Mouse (Mus musculus) neural tube, embryonic 11.5 days (tissue): ENCODE results near the gene Cdc37. TPM values are rescaled to one million over a fixed set of nuclear protein-coding genes. Genes with fewer than 3 reads are reported as not detected.

Experiments used
- ATAC-seq: fragments of 200-750 bp; cut with Nextera tagmentation; 2 replicates; pipeline ENCODE4 v1.8.0; 2017; ENCODE audit warnings: moderate number of reproducible peaks, mild to moderate bottlenecking, moderate TSS enrichment, moderate library complexity; ENCODE audit not compliant: insufficient read depth, low FRiP score, low TSS enrichment
- DNase-seq: peaks from one replicate; pipeline ENCODE4 v3.0.0-alpha.2; 2015; ENCODE audit warnings: low spot score
- H3K27ac ChIP-seq: fragments of 300-500 bp; sonication (generic); 2 replicates; pipeline ENCODE4 v1.5.1; 2014; ENCODE audit warnings: low read depth, mild to moderate bottlenecking, low read length
- H3K27me3 ChIP-seq: fragments of 300-500 bp; sonication (generic); 2 replicates; pipeline ENCODE4 v1.6.1; 2014; ENCODE audit warnings: mild to moderate bottlenecking, low read length, mixed read lengths; ENCODE audit not compliant: control insufficient read depth, insufficient read depth
- H3K36me3 ChIP-seq: fragments of 300-500 bp; sonication (generic); 2 replicates; pipeline ENCODE4 v1.6.1; 2014; ENCODE audit warnings: mild to moderate bottlenecking, low read length, moderate library complexity, mixed read lengths; ENCODE audit not compliant: control insufficient read depth, insufficient read depth
- H3K4me1 ChIP-seq: fragments of 300-500 bp; sonication (generic); 2 replicates; pipeline ENCODE4 v1.6.1; 2014; ENCODE audit warnings: low read length, mixed read lengths; ENCODE audit not compliant: control insufficient read depth, insufficient read depth
- H3K4me2 ChIP-seq: fragments of 300-500 bp; sonication (generic); 2 replicates; pipeline ENCODE4 v1.6.1; 2014; ENCODE audit warnings: low read depth, mild to moderate bottlenecking, moderate library complexity
- H3K4me3 ChIP-seq: fragments of 300-500 bp; sonication (generic); 2 replicates; pipeline ENCODE4 v1.5.1; 2014; ENCODE audit warnings: low read depth, low read length
- H3K9ac ChIP-seq: fragments of 300-500 bp; sonication (generic); 2 replicates; pipeline ENCODE4 v1.6.1; 2014; ENCODE audit warnings: mild to moderate bottlenecking, low read length
- H3K9me3 ChIP-seq: fragments of 300-500 bp; sonication (generic); 2 replicates; pipeline ENCODE4 v1.6.1; 2016; ENCODE audit warnings: low read length; ENCODE audit not compliant: control insufficient read depth
- WGBS: fragments of 180-500 bp; shearing (Covaris S2); extraction: QIAGEN DNeasy Blood & Tissue Kit; methylation state at CpG from one replicate; pipeline ENCODE4 v1.1.7; 2014; 5-methylcytosine and 5-hydroxymethylcytosine counted together
- polyA plus RNA-seq: library from polyadenylated mRNA; unstranded; fragments of >200 nt; fragmentation: Nextera tagmentation; extraction: Ambion mirVana; gene quantifications from 2 replicates; pipeline ENCODE4 v1.2.1, GENCODE M21; 2014

Cdc37 gene
- polyA plus RNA-seq, 1 experiment from 2014 or later = 319 TPM

DNA sequence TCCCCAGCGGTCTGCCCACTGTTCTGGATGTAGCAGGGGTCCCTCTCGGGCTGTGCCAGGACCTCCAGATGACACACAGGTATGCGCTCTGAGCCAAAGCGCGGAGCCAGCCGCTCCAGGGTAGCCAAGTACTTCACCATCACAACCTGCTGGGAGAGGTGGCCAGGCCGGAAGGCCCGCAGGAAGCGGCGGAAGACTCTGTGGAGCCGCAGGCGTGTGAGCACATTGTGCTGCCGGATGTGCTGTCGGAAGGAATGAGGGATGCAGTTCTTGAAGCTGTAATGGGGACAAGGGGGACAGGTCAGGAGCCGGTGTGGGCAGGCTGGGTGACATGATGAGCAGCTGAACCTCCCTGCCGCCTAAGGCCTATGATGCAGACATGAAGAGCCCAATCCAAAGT is 28.3 kb downstream of the Cdc37 start:
- DNase-seq (no peak), ATAC-seq (no peak)
- Histone ChIP-seq H3K27ac (no peak overlapping the region), H3K4me1 (no peaks in the 10 kb centered on the region), H3K9ac (no peak overlapping the region), H3K4me2 (no peak overlapping the region), H3K36me3 (no peaks in the 10 kb centered on the region), H3K27me3 (no peaks in the 10 kb centered on the region), H3K4me3 (no peak overlapping the region), H3K9me3 (no peaks in the 10 kb centered on the region)
- 91% methylated on average over 16 of the region's 16 CpGs for WGBS

- Histone ChIP-seq H3K9ac (no peak overlapping the region), H3K4me2 (no peak overlapping the region), H3K9me3 (no peaks in the 10 kb centered on the region), H3K36me3 (no peaks in the 10 kb centered on the region), H3K27me3 (no peaks in the 10 kb centered on the region), H3K4me3 (no peak overlapping the region), H3K4me1 (no peaks in the 10 kb centered on the region), H3K27ac (no peak overlapping the region)
- ATAC-seq (no peak), DNase-seq (no peak)
- 77% methylated on average over 6 of the region's 6 CpGs for WGBS
These were observed 32.7 kb downstream of the Cdc37 start for GRCm38 (mm10) chr9:21117073-21117472.

- no peaks in the 10 kb centered on the region for H3K36me3 ChIP-seq
- no peaks in the 10 kb centered on the region for H3K9me3 ChIP-seq
- H3K4me2 ChIP-seq = no peak overlapping the region
- WGBS = 93% methylated on average over 8 of the region's 8 CpGs
- DNase-seq (no peak), ATAC-seq (no peak)
- no peak overlapping the region for H3K4me3 ChIP-seq
- H3K9ac ChIP-seq = no peak overlapping the region
- H3K27ac ChIP-seq = no peak overlapping the region
- H3K27me3 ChIP-seq = no peaks in the 10 kb centered on the region
- no peaks in the 10 kb centered on the region for H3K4me1 ChIP-seq
These were observed 34.7 kb downstream of the Cdc37 start for GRCm38 (mm10) chr9:21115105-21115504.

DNA sequence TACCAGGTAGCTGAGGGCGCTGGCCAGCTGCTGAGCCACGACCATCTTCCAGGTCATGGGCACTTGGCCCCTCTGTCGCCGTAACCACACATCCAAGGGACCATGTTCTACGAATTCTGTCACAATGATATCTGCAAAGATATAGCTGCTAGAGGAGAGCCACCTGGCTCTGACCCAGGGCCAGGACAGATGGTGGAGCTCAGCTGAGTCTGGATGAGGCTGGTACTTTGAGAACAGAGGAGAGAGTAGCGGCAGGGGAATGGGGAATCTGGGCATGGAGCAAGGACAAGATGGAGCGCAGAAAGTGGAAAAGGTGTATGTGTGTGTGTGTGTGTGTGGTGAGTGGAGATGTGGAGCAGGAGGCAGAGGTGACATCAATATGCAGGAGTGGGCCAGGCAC is 35.6 kb downstream of the Cdc37 start:
- no peaks in the 10 kb centered on the region for H3K9me3 ChIP-seq
- no peak overlapping the region for H3K4me3 ChIP-seq
- DNase-seq = no peak
- H3K9ac ChIP-seq = no peak overlapping the region
- H3K4me2 ChIP-seq = no peak overlapping the region
- ATAC-seq = no peak
- H3K27ac ChIP-seq = no peak overlapping the region
- H3K27me3 ChIP-seq = no peaks in the 10 kb centered on the region
- no peaks in the 10 kb centered on the region for H3K4me1 ChIP-seq
- 85% methylated on average over 7 of the region's 7 CpGs for WGBS
- no peaks in the 10 kb centered on the region for H3K36me3 ChIP-seq

GRCm38 (mm10) chr9:21113751-21114150 is 36.0 kb downstream of the Cdc37 start:
- no peak overlapping the region for H3K4me2 ChIP-seq
- DNase-seq (no peak), ATAC-seq (no peak)
- no peaks in the 10 kb centered on the region for H3K4me1 ChIP-seq
- H3K27ac ChIP-seq = no peak overlapping the region
- no peaks in the 10 kb centered on the region for H3K36me3 ChIP-seq
- no peaks in the 10 kb centered on the region for H3K9me3 ChIP-seq
- H3K4me3 ChIP-seq = no peak overlapping the region
- H3K9ac ChIP-seq = no peak overlapping the region
- WGBS = 84% methylated on average over 6 of the region's 6 CpGs
- no peaks in the 10 kb centered on the region for H3K27me3 ChIP-seq

- DNase-seq (no peak), ATAC-seq (no peak)
- no peak overlapping the region for H3K4me2 ChIP-seq
- no peaks in the 10 kb centered on the region for H3K9me3 ChIP-seq
- H3K36me3 ChIP-seq = no peaks in the 10 kb centered on the region
- no peak overlapping the region for H3K9ac ChIP-seq
- H3K27me3 ChIP-seq = no peaks in the 10 kb centered on the region
- 47% methylated on average over 23 of the region's 23 CpGs for WGBS
- H3K4me1 ChIP-seq = no peaks in the 10 kb centered on the region
- H3K27ac ChIP-seq = no peak overlapping the region
- no peak overlapping the region for H3K4me3 ChIP-seq
These were observed 42.1 kb downstream of the Cdc37 start for GRCm38 (mm10) chr9:21107607-21108237.

DNA sequence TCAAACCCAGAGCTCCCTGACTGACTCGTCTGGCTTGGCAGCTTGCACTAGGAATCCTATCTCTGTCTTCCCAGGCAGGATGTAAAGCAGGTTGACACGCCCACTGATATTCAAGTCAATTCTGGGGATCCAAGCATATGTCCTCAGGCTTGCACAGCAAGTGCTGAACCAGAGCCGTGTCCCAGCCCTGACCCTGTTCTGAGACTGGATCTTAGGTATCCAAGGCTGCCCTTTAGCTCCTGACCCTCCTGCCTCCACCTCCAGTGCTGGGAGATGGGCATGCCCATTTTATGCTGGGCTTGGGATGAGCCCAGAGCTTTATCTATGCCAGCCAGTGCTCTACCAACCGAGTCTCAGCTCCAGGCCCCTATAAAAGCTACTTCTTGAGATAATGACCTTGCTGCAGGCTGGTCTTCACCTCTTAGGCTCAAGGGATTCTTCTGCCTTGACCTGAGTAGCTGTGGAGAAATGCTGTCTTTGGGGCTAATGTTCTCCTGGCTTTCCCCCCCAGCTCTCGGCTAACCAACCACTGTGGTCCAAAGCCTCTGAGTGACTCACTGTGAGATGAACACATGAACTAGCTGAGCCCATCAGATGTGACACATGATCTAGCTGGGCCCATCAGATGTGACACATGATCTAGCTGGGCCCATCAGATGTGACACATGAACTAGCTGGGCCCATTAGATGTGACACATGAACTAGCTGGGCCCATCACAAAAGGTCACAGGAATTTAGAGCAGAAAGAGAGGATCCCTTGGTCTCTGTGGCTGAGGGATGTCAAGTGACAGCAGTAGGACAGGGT is 43.8 kb downstream of the Cdc37 start:
- Histone ChIP-seq H3K4me3 (no peak overlapping the region), H3K36me3 (no peaks in the 10 kb centered on the region), H3K27ac (no peak overlapping the region), H3K9me3 (no peaks in the 10 kb centered on the region), H3K4me2 (no peak overlapping the region), H3K27me3 (no peaks in the 10 kb centered on the region), H3K4me1 (no peaks in the 10 kb centered on the region), H3K9ac (no peak overlapping the region)
- DNase-seq (no peak), ATAC-seq (no peak)
- WGBS = 83% methylated on average over 5 of the region's 5 CpGs

DNA sequence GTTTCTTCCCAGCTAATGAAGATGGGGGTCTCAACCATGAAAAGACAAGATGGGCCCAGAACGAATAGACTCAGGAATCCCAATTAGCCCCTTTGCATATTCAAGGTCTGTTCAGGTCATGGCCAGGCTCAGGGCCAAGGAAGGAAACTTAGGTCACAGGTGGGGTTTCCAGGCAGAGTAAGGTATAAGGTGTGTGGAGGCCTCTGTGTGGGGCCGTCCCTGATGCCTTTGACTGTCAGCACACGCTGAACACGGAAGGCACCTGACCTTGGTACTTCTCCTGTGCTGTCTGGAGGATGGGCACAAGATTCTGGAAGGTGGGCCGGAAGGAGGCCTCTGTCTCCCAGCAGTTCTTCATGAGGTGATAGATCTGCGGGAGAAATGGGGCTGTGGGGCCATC is 45.0 kb downstream of the Cdc37 start:
- no peaks in the 10 kb centered on the region for H3K9me3 ChIP-seq
- H3K4me2 ChIP-seq = no peak overlapping the region
- no peaks in the 10 kb centered on the region for H3K4me1 ChIP-seq
- no peaks in the 10 kb centered on the region for H3K36me3 ChIP-seq
- no peak overlapping the region for H3K4me3 ChIP-seq
- H3K27me3 ChIP-seq = no peaks in the 10 kb centered on the region
- WGBS = 81% methylated on average over 6 of the region's 6 CpGs
- no peak overlapping the region for H3K9ac ChIP-seq
- ATAC-seq (no peak), DNase-seq (no peak)
- no peak overlapping the region for H3K27ac ChIP-seq

GRCm38 (mm10) chr9:21102076-21102475 is 47.7 kb downstream of the Cdc37 start:
- Histone ChIP-seq H3K9me3 (no peaks in the 10 kb centered on the region), H3K36me3 (no peaks in the 10 kb centered on the region), H3K4me3 (no peak overlapping the region), H3K4me2 (no peak overlapping the region), H3K27me3 (no peaks in the 10 kb centered on the region), H3K27ac (no peak overlapping the region), H3K4me1 (no peaks in the 10 kb centered on the region), H3K9ac (no peak overlapping the region)
- ATAC-seq (no peak), DNase-seq (no peak)
- 89% methylated on average over 2 of the region's 2 CpGs for WGBS
